Mouse (Mus musculus): ENCODE measurements at regions not wholly inside any gene's neighbourhood (a gene's known extent, or its start where the extent isn't known, plus 50 kb on each side); places are given as distances from the start of the nearest gene placed in this dataset.

- Histone ChIP-seq H3K9me3 (ENCODE audit: control insufficient read depth, low read length) (no peaks in the 10 kb centered on the region), H3K4me2 (no peak overlapping the region), H3K36me3 (ENCODE audit: control insufficient read depth, insufficient read depth, low read length) (no peaks in the 10 kb centered on the region), H3K27me3 (ENCODE audit: control insufficient read depth, insufficient read depth, low read length) (no peaks in the 10 kb centered on the region), H3K4me3 (ENCODE audit: low read depth, low read length) (no peak overlapping the region), H3K4me1 (ENCODE audit: control insufficient read depth, insufficient read depth, low read length) (no peaks in the 10 kb centered on the region), H3K9ac (ENCODE audit: low read length) (no peak overlapping the region), H3K27ac (ENCODE audit: low read depth, low read length) (no peak overlapping the region)
- WGBS: 84% methylated on average over 10 of the region's 10 CpGs
- no peak for ATAC-seq (ENCODE audit: low FRiP score)
- DNase-seq (ENCODE audit: low spot score, missing footprints): no peak
These were observed 580.4 kb upstream of the Gm19410 start for GRCm38 (mm10) chr8:35185165-35185564.

GRCm38 (mm10) chr8:35188531-35188930 is 577.1 kb upstream of the Gm19410 start:
- H3K36me3 ChIP-seq (ENCODE audit: control insufficient read depth, insufficient read depth, low read length): no peaks in the 10 kb centered on the region

GRCm38 (mm10) chr8:35189695-35190094 is 575.9 kb upstream of the Gm19410 start:
- Histone ChIP-seq H3K4me3 (ENCODE audit: low read depth, low read length) (no peak overlapping the region), H3K9me3 (ENCODE audit: control insufficient read depth, low read length) (0 out of 2 replicates have a peak, but pooled peaks cover 3% of the 10 kb centered on the region), H3K27ac (ENCODE audit: low read depth, low read length) (no peak overlapping the region), H3K27me3 (ENCODE audit: control insufficient read depth, insufficient read depth, low read length) (no peaks in the 10 kb centered on the region), H3K9ac (ENCODE audit: low read length) (no peak overlapping the region), H3K4me1 (ENCODE audit: control insufficient read depth, insufficient read depth, low read length) (no peaks in the 10 kb centered on the region), H3K36me3 (ENCODE audit: control insufficient read depth, insufficient read depth, low read length) (no peaks in the 10 kb centered on the region), H3K4me2 (no peak overlapping the region)
- no peak for ATAC-seq (ENCODE audit: low FRiP score)
- DNase-seq (ENCODE audit: low spot score, missing footprints): no peak
- 90% methylated on average over 16 of the region's 16 CpGs for WGBS

More at GRCm38 (mm10) chr8:35188531-35188930, 577.1 kb upstream of the Gm19410 start:
- no peak overlapping the region for H3K27ac ChIP-seq (ENCODE audit: low read depth, low read length)
- H3K27me3 ChIP-seq (ENCODE audit: control insufficient read depth, insufficient read depth, low read length): no peaks in the 10 kb centered on the region
- H3K4me2 ChIP-seq: no peak overlapping the region
- H3K9me3 ChIP-seq (ENCODE audit: control insufficient read depth, low read length): no peaks in the 10 kb centered on the region
- no peak overlapping the region for H3K4me3 ChIP-seq (ENCODE audit: low read depth, low read length)
- WGBS: 89% methylated on average over 8 of the region's 8 CpGs
- DNase-seq (ENCODE audit: low spot score, missing footprints): no peak
- H3K4me1 ChIP-seq (ENCODE audit: control insufficient read depth, insufficient read depth, low read length): no peaks in the 10 kb centered on the region
- ATAC-seq (ENCODE audit: low FRiP score): no peak
- H3K9ac ChIP-seq (ENCODE audit: low read length): no peak overlapping the region

- Histone ChIP-seq H3K4me2 (no peak overlapping the region), H3K9me3 (ENCODE audit: control insufficient read depth, low read length) (0 out of 2 replicates have a peak, but pooled peaks cover 3% of the 10 kb centered on the region), H3K36me3 (ENCODE audit: control insufficient read depth, insufficient read depth, low read length) (no peaks in the 10 kb centered on the region), H3K9ac (ENCODE audit: low read length) (no peak overlapping the region), H3K4me1 (ENCODE audit: control insufficient read depth, insufficient read depth, low read length) (no peaks in the 10 kb centered on the region; the same call in 1 of the 2 replicates), H3K27ac (ENCODE audit: low read depth, low read length) (no peak overlapping the region), H3K27me3 (ENCODE audit: control insufficient read depth, insufficient read depth, low read length) (no peaks in the 10 kb centered on the region), H3K4me3 (ENCODE audit: low read depth, low read length) (no peak overlapping the region)
- WGBS: 14% methylated on average over 3 of the region's 3 CpGs
- ATAC-seq (ENCODE audit: low FRiP score): 0 out of 2 replicates have a peak, but pooled peaks have one; percentile 45
- no peak for DNase-seq (ENCODE audit: low spot score, missing footprints)
These were observed 573.1 kb upstream of the Gm19410 start for GRCm38 (mm10) chr8:35192515-35192914.

- H3K4me2 ChIP-seq: no peak overlapping the region
- DNase-seq (ENCODE audit: low spot score, missing footprints) (no peak), ATAC-seq (ENCODE audit: low FRiP score) (no peak)
- no peaks in the 10 kb centered on the region for H3K36me3 ChIP-seq (ENCODE audit: control insufficient read depth, insufficient read depth, low read length)
- 0 out of 2 replicates have a peak, but pooled peaks cover 3% of the 10 kb centered on the region for H3K9me3 ChIP-seq (ENCODE audit: control insufficient read depth, low read length)
- peaks cover 2% of the 10 kb centered on the region; the same call in 1 of the 2 replicates for H3K4me1 ChIP-seq (ENCODE audit: control insufficient read depth, insufficient read depth, low read length)
- H3K27ac ChIP-seq (ENCODE audit: low read depth, low read length): no peak overlapping the region
- H3K4me3 ChIP-seq (ENCODE audit: low read depth, low read length): no peak overlapping the region
- 52% methylated on average over 1 of the region's 1 CpGs for WGBS
- no peak overlapping the region for H3K9ac ChIP-seq (ENCODE audit: low read length)
- H3K27me3 ChIP-seq (ENCODE audit: control insufficient read depth, insufficient read depth, low read length): no peaks in the 10 kb centered on the region
These were observed 571.8 kb upstream of the Gm19410 start for GRCm38 (mm10) chr8:35193771-35194170.

- ATAC-seq (ENCODE audit: low FRiP score) (peak; percentile 70), DNase-seq (ENCODE audit: low spot score, missing footprints) (no peak)
- Histone ChIP-seq H3K4me1 (ENCODE audit: control insufficient read depth, insufficient read depth, low read length) (peaks cover 2% of the 10 kb centered on the region; the same call in 1 of the 2 replicates), H3K36me3 (ENCODE audit: control insufficient read depth, insufficient read depth, low read length) (no peaks in the 10 kb centered on the region), H3K27me3 (ENCODE audit: control insufficient read depth, insufficient read depth, low read length) (no peaks in the 10 kb centered on the region), H3K9me3 (ENCODE audit: control insufficient read depth, low read length) (0 out of 2 replicates have a peak, but pooled peaks cover 3% of the 10 kb centered on the region), H3K9ac (ENCODE audit: low read length) (no peak overlapping the region), H3K4me3 (ENCODE audit: low read depth, low read length) (no peak overlapping the region), H3K4me2 (no peak overlapping the region), H3K27ac (ENCODE audit: low read depth, low read length) (no peak overlapping the region)
- 32% methylated on average over 4 of the region's 4 CpGs for WGBS
These were observed 569.4 kb upstream of the Gm19410 start for GRCm38 (mm10) chr8:35196189-35196588.

- DNase-seq (ENCODE audit: low spot score, missing footprints): no peak
- no peak overlapping the region for H3K4me2 ChIP-seq
- no peaks in the 10 kb centered on the region for H3K36me3 ChIP-seq (ENCODE audit: control insufficient read depth, insufficient read depth, low read length)
- no peak overlapping the region for H3K9ac ChIP-seq (ENCODE audit: low read length)
- no peak for ATAC-seq (ENCODE audit: low FRiP score)
- 61% methylated on average over 2 of the region's 2 CpGs for WGBS
- H3K9me3 ChIP-seq (ENCODE audit: control insufficient read depth, low read length): 0 out of 2 replicates have a peak, but pooled peaks cover 3% of the 10 kb centered on the region
- no peaks in the 10 kb centered on the region for H3K27me3 ChIP-seq (ENCODE audit: control insufficient read depth, insufficient read depth, low read length)
- no peak overlapping the region for H3K4me3 ChIP-seq (ENCODE audit: low read depth, low read length)
- no peak overlapping the region for H3K27ac ChIP-seq (ENCODE audit: low read depth, low read length)
- peaks cover 2% of the 10 kb centered on the region; the same call in 1 of the 2 replicates for H3K4me1 ChIP-seq (ENCODE audit: control insufficient read depth, insufficient read depth, low read length)
These were observed 566.8 kb upstream of the Gm19410 start for GRCm38 (mm10) chr8:35198766-35199165.

- WGBS: 73% methylated on average over 12 of the region's 12 CpGs
- Histone ChIP-seq H3K36me3 (ENCODE audit: control insufficient read depth, insufficient read depth, low read length) (no peaks in the 10 kb centered on the region), H3K27me3 (ENCODE audit: control insufficient read depth, insufficient read depth, low read length) (no peaks in the 10 kb centered on the region), H3K4me3 (ENCODE audit: low read depth, low read length) (no peak overlapping the region), H3K9me3 (ENCODE audit: control insufficient read depth, low read length) (no peaks in the 10 kb centered on the region), H3K4me2 (no peak overlapping the region), H3K9ac (ENCODE audit: low read length) (no peak overlapping the region), H3K27ac (ENCODE audit: low read depth, low read length) (no peak overlapping the region), H3K4me1 (ENCODE audit: control insufficient read depth, insufficient read depth, low read length) (peaks cover 4% of the 10 kb centered on the region; the same call in 1 of the 2 replicates)
- DNase-seq (ENCODE audit: low spot score, missing footprints) (no peak), ATAC-seq (ENCODE audit: low FRiP score) (no peak)
These were observed 564.2 kb upstream of the Gm19410 start for GRCm38 (mm10) chr8:35201416-35201815.

- Histone ChIP-seq H3K9me3 (ENCODE audit: control insufficient read depth, low read length) (no peaks in the 10 kb centered on the region), H3K4me1 (ENCODE audit: control insufficient read depth, insufficient read depth, low read length) (peaks cover 3% of the 10 kb centered on the region; the same call in 1 of the 2 replicates), H3K4me2 (no peak overlapping the region), H3K27ac (ENCODE audit: low read depth, low read length) (no peak overlapping the region), H3K9ac (ENCODE audit: low read length) (no peak overlapping the region), H3K4me3 (ENCODE audit: low read depth, low read length) (no peak overlapping the region), H3K36me3 (ENCODE audit: control insufficient read depth, insufficient read depth, low read length) (no peaks in the 10 kb centered on the region), H3K27me3 (ENCODE audit: control insufficient read depth, insufficient read depth, low read length) (no peaks in the 10 kb centered on the region)
- ATAC-seq (ENCODE audit: low FRiP score) (0 out of 2 replicates have a peak, but pooled peaks have one; percentile 30), DNase-seq (ENCODE audit: low spot score, missing footprints) (no peak)
- 66% methylated on average over 15 of the region's 15 CpGs for WGBS
These were observed 560.6 kb upstream of the Gm19410 start for GRCm38 (mm10) chr8:35204971-35205370.

Data from midbrain, embryonic 11.5 days (tissue).